Mouse (Mus musculus) liver, postnatal 0 days (tissue): Measurements from ENCODE around the gene Bloc1s1. TPM values are rescaled to one million over a fixed set of nuclear protein-coding genes. Genes with fewer than 3 reads are reported as not detected.

Experiments
- ATAC-seq: fragments of 200-750 bp; cut with Nextera tagmentation; 2 replicates; pipeline ENCODE4 v1.8.0; 2017; ENCODE audit warnings: mild to moderate bottlenecking, moderate library complexity
- DNase-seq: peaks from one replicate; pipeline ENCODE4 v3.0.0-alpha.2; 2016
- H3K27ac ChIP-seq: fragments of 300-500 bp; sonication (generic); 2 replicates; pipeline ENCODE4 v1.5.1; 2014; ENCODE audit warnings: antibody characterized with exemption, moderate library complexity, mild to moderate bottlenecking, low read depth
- H3K27me3 ChIP-seq: fragments of 300-500 bp; sonication (generic); 2 replicates; pipeline ENCODE4 v1.6.1; 2014; ENCODE audit warnings: low read length, control low read depth, mixed read lengths; ENCODE audit not compliant: insufficient read depth
- H3K36me3 ChIP-seq: fragments of 300-500 bp; sonication (generic); replicated peaks from 2 replicates; pipeline ENCODE4 v1.6.1; 2014; ENCODE audit warnings: mild to moderate bottlenecking, control low read depth, low read length, moderate library complexity, mixed read lengths; ENCODE audit not compliant: insufficient read depth
- H3K4me1 ChIP-seq: fragments of 300-500 bp; sonication (generic); 2 replicates; pipeline ENCODE4 v1.6.1; 2014; ENCODE audit warnings: antibody characterized with exemption, mild to moderate bottlenecking, control low read depth; ENCODE audit not compliant: insufficient read depth
- H3K4me2 ChIP-seq: fragments of 300-500 bp; sonication (generic); 2 replicates; pipeline ENCODE4 v1.6.1; 2014; ENCODE audit warnings: low read depth, mild to moderate bottlenecking, low read length, moderate library complexity, mixed read lengths
- H3K4me3 ChIP-seq: fragments of 300-500 bp; sonication (generic); 2 replicates; pipeline ENCODE4 v1.5.1; 2014; ENCODE audit warnings: low read depth, low read length
- H3K9ac ChIP-seq: fragments of 300-500 bp; sonication (generic); replicated peaks from 2 replicates; pipeline ENCODE4 v1.6.1; 2014; ENCODE audit warnings: mild to moderate bottlenecking, moderate library complexity
- H3K9me3 ChIP-seq: fragments of 300-500 bp; sonication (generic); 2 replicates; pipeline ENCODE4 v1.6.1; 2016; ENCODE audit warnings: mild to moderate bottlenecking, control low read depth, low read length, mixed read lengths
- CTCF ChIP-seq: sonication (generic); IDR thresholded peaks from 2 replicates; pipeline ENCODE4 v1.5.1; 2016; ENCODE audit warnings: antibody characterized with exemption, low read depth
- EP300 ChIP-seq: IDR thresholded peaks from 2 replicates; pipeline ENCODE4 v1.6.1; 2016; ENCODE audit warnings: antibody characterized with exemption, low read depth, mild to moderate bottlenecking
- WGBS: fragments of 180-500 bp; shearing (Covaris S2); extraction: QIAGEN DNeasy Blood & Tissue Kit; methylation state at CpG from one replicate; pipeline ENCODE4 v1.1.7; 2014; ENCODE audit not compliant: insufficient replicate concordance; 5-methylcytosine and 5-hydroxymethylcytosine counted together
- polyA plus RNA-seq: library from polyadenylated mRNA; unstranded; fragments of >200 nt; fragmentation: Nextera tagmentation; extraction: Ambion mirVana; gene quantifications from 2 replicates; pipeline ENCODE4 v1.2.1, GENCODE M21; 2015

Bloc1s1 gene
- polyA plus RNA-seq, 1 experiment from 2014 or later: 130 TPM

GRCm38 (mm10) chr10:128933976-128934721 lies 10.3 kb upstream of the Bloc1s1 start:
- Histone ChIP-seq H3K4me2 (peak overlapping the region; percentile 60), H3K27me3 (peaks cover 55% of the 10 kb centered on the region), H3K4me3 (peak overlapping the region; percentile 37), H3K9ac (0 out of 2 replicates have a peak overlapping the region, but pooled peaks have one; percentile 11), H3K36me3 (no peaks in the 10 kb centered on the region), H3K9me3 (no peaks in the 10 kb centered on the region), H3K27ac (no peak overlapping the region), H3K4me1 (0 out of 2 replicates have a peak, but pooled peaks cover 4% of the 10 kb centered on the region)
- DNase-seq (no peak), ATAC-seq (no peak)
- no peak for TF ChIP-seq CTCF
- no peak for TF ChIP-seq EP300
- WGBS: 5% methylated on average over 21 of the region's 21 CpGs

- TF ChIP-seq CTCF: no peak
- no peak for TF ChIP-seq EP300
- Histone ChIP-seq H3K4me2 (peak within 1 kb of the TSS; percentile 60), H3K9ac (0 out of 2 replicates have a peak within 1 kb of the TSS, but pooled peaks have one; percentile 11), H3K9me3 (no peaks in the 10 kb centered on the region), H3K27ac (no peak within 1 kb of the TSS), H3K4me3 (peak within 1 kb of the TSS; percentile 37), H3K36me3 (no peaks in the 10 kb centered on the region), H3K27me3 (peaks cover 58% of the 10 kb centered on the region), H3K4me1 (0 out of 2 replicates have a peak, but pooled peaks cover 4% of the 10 kb centered on the region)
- DNase-seq: peak; percentile 52
- no peak for ATAC-seq
- WGBS: under 1% methylated on average over 26 of the region's 26 CpGs
These were observed 9.7 kb upstream of the Bloc1s1 start, which contains the start of gene Itga7 for GRCm38 (mm10) chr10:128933574-128933973. Gene Itga7, plus strand, starts transcription at chr10:128933818.

GRCm38 (mm10) chr10:128931441-128931840 lies 7.6 kb upstream of the Bloc1s1 start:
- no peak for ATAC-seq
- WGBS: 39% methylated on average over 2 of the region's 2 CpGs

GRCm38 (mm10) chr10:128929638-128930378 lies 6.0 kb upstream of the Bloc1s1 start:
- TF ChIP-seq CTCF: no peak
- no peak for TF ChIP-seq EP300
- DNase-seq (no peak), ATAC-seq (no peak)

More at GRCm38 (mm10) chr10:128931441-128931840, 7.6 kb upstream of the Bloc1s1 start:
- TF ChIP-seq CTCF (no peak), EP300 (no peak)
- H3K9ac ChIP-seq: no peak overlapping the region
- H3K36me3 ChIP-seq: no peaks in the 10 kb centered on the region
- no peaks in the 10 kb centered on the region for H3K9me3 ChIP-seq
- H3K4me2 ChIP-seq: no peak overlapping the region
- H3K4me1 ChIP-seq: 0 out of 2 replicates have a peak, but pooled peaks cover 4% of the 10 kb centered on the region
- peaks cover 53% of the 10 kb centered on the region for H3K27me3 ChIP-seq
- H3K27ac ChIP-seq: no peak overlapping the region
- DNase-seq: no peak
- H3K4me3 ChIP-seq: no peak overlapping the region

GRCm38 (mm10) chr10:128928356-128928755 lies 4.5 kb upstream of the Bloc1s1 start:
- Histone ChIP-seq H3K27me3 (peaks cover 30% of the 10 kb centered on the region), H3K36me3 (no peaks in the 10 kb centered on the region), H3K4me2 (no peak overlapping the region), H3K27ac (no peak overlapping the region), H3K4me3 (no peak overlapping the region), H3K9ac (no peak overlapping the region), H3K4me1 (peaks cover 8% of the 10 kb centered on the region), H3K9me3 (no peaks in the 10 kb centered on the region)
- DNase-seq (no peak), ATAC-seq (no peak)
- 55% methylated on average over 4 of the region's 4 CpGs for WGBS
- TF ChIP-seq EP300 (no peak), CTCF (no peak)

More at GRCm38 (mm10) chr10:128929638-128930378, 6.0 kb upstream of the Bloc1s1 start:
- Histone ChIP-seq H3K9ac (no peak overlapping the region), H3K4me1 (0 out of 2 replicates have a peak, but pooled peaks cover 4% of the 10 kb centered on the region), H3K27me3 (peaks cover 45% of the 10 kb centered on the region), H3K36me3 (no peaks in the 10 kb centered on the region), H3K27ac (no peak overlapping the region), H3K4me3 (no peak overlapping the region), H3K9me3 (no peaks in the 10 kb centered on the region), H3K4me2 (no peak overlapping the region)
- WGBS: 63% methylated on average over 7 of the region's 7 CpGs

- H3K4me2 ChIP-seq: peak overlapping the region; percentile 79
- peak overlapping the region; percentile 74 for H3K4me3 ChIP-seq
- peaks cover 35% of the 10 kb centered on the region for H3K4me1 ChIP-seq
- ATAC-seq (peak; percentile 95), DNase-seq (peak; percentile 94)
- 0% methylated on average over 31 of the region's 42 CpGs for WGBS
- 0 out of 2 replicates have a peak, but pooled peaks cover 3% of the 10 kb centered on the region for H3K36me3 ChIP-seq
- H3K9ac ChIP-seq: peak overlapping the region; percentile 77
- H3K27me3 ChIP-seq: no peaks in the 10 kb centered on the region
- TF ChIP-seq EP300 (peak; percentile 53; the same call in 1 of the 2 replicates), CTCF (peak; percentile 54)
- H3K9me3 ChIP-seq: no peaks in the 10 kb centered on the region
- peak overlapping the region; percentile 92 for H3K27ac ChIP-seq
These were observed 683 bp downstream of the Bloc1s1 start for GRCm38 (mm10) chr10:128923013-128923691.
